Mouse (Mus musculus): ENCODE results near the gene Klra2. TPM values are rescaled to one million over a fixed set of nuclear protein-coding genes. Genes with fewer than 3 reads are reported as not detected.

Gene Klra2
- polyA plus RNA-seq, 1 experiment from 2014 or later: 0.10 TPM

GRCm38 (mm10) chr6:131262778-131263177 is 15.6 kb upstream of the Klra2 start:
- H3K9me3 ChIP-seq: no peaks in the 10 kb centered on the region
- H3K27me3 ChIP-seq: no peaks in the 10 kb centered on the region
- no peak overlapping the region for H3K9ac ChIP-seq
- no peak overlapping the region for H3K4me2 ChIP-seq
- H3K4me1 ChIP-seq (replicated peaks): no peaks in the 10 kb centered on the region
- H3K4me3 ChIP-seq: no peak overlapping the region
- H3K27ac ChIP-seq (replicated peaks): no peak overlapping the region
- 74% methylated on average over 3 of the region's 3 CpGs for WGBS
- no peak for ATAC-seq (ENCODE audit: low FRiP score, low read depth)
- H3K36me3 ChIP-seq: no peaks in the 10 kb centered on the region

- Histone ChIP-seq H3K4me2 (no peak overlapping the region), H3K9me3 (no peaks in the 10 kb centered on the region), H3K27ac (replicated peaks) (no peak overlapping the region), H3K27me3 (no peaks in the 10 kb centered on the region), H3K36me3 (no peaks in the 10 kb centered on the region), H3K4me1 (replicated peaks) (no peaks in the 10 kb centered on the region), H3K9ac (no peak overlapping the region), H3K4me3 (no peak overlapping the region)
- WGBS: 90% methylated on average over 3 of the region's 3 CpGs
- no peak for ATAC-seq (ENCODE audit: low FRiP score, low read depth)
Observed at GRCm38 (mm10) chr6:131262009-131262408, 14.8 kb upstream of the Klra2 start.

GRCm38 (mm10) chr6:131245081-131245480 is 2.1 kb downstream of the Klra2 start:
- no peaks in the 10 kb centered on the region for H3K36me3 ChIP-seq
- no peak overlapping the region for H3K4me2 ChIP-seq
- no peak overlapping the region for H3K9ac ChIP-seq
- ATAC-seq (ENCODE audit: low FRiP score, low read depth): no peak
- H3K4me1 ChIP-seq (replicated peaks): no peaks in the 10 kb centered on the region
- no peak overlapping the region for H3K27ac ChIP-seq (replicated peaks)
- no peaks in the 10 kb centered on the region for H3K27me3 ChIP-seq
- no peaks in the 10 kb centered on the region for H3K9me3 ChIP-seq
- no peak overlapping the region for H3K4me3 ChIP-seq
- 85% methylated on average over 2 of the region's 2 CpGs for WGBS

Other genes with a start within 250 kb of the Klra2 start
- 35.1 and 36.6 TPM in 2 replicates for gene Magohb, start 45.9 kb upstream of the Klra2 start, polyA plus RNA-seq (2015; fragmentation: Nextera tagmentation; extraction: Ambion mirVana)
- gene Styk1, start 106.2 kb upstream of the Klra2 start, polyA plus RNA-seq (2015; fragmentation: Nextera tagmentation; extraction: Ambion mirVana): 4.7 and 5.1 TPM in 2 replicates
- gene Ybx3, start 141.1 kb upstream of the Klra2 start, polyA plus RNA-seq (2015; fragmentation: Nextera tagmentation; extraction: Ambion mirVana): 22.0 and 29.6 TPM in 2 replicates
- gene 5430401F13Rik, start 239.0 kb upstream of the Klra2 start, polyA plus RNA-seq (2015; fragmentation: Nextera tagmentation; extraction: Ambion mirVana): not detected in 2 replicates
- gene Gm6619, start 239.0 kb upstream of the Klra2 start, polyA plus RNA-seq (2015; fragmentation: Nextera tagmentation; extraction: Ambion mirVana): not detected in 2 replicates